Mouse (Mus musculus) kidney, embryonic 16.5 days (tissue): Measurements from ENCODE around the gene Cd79b. TPM values are rescaled to one million over a fixed set of nuclear protein-coding genes. Genes with fewer than 3 reads are reported as not detected.
"Not testable (repeated sequence)": the region's sequence is repeated elsewhere in the genome, so short reads cannot be mapped to it uniquely, and the experiment has no call there.

Experiments used
- ATAC-seq: fragments of 200-750 bp; cut with Nextera tagmentation; 2 replicates; pipeline ENCODE4 v1.8.0; 2017; ENCODE audit warnings: moderate TSS enrichment; ENCODE audit not compliant: low FRiP score, low TSS enrichment
- H3K27ac ChIP-seq: fragments of 300-500 bp; sonication (generic); 2 replicates; pipeline ENCODE4 v1.5.1; 2014; ENCODE audit warnings: low read length
- H3K27me3 ChIP-seq: fragments of 300-500 bp; sonication (generic); 2 replicates; pipeline ENCODE4 v1.6.1; 2014; ENCODE audit warnings: low read length, control low read depth, mixed read lengths; ENCODE audit not compliant: insufficient read depth
- H3K36me3 ChIP-seq: fragments of 300-500 bp; sonication (generic); 2 replicates; pipeline ENCODE4 v1.6.1; 2014; ENCODE audit warnings: low read length, control low read depth, mixed read lengths; ENCODE audit not compliant: insufficient read depth
- H3K4me1 ChIP-seq: fragments of 300-500 bp; sonication (generic); 2 replicates; pipeline ENCODE4 v1.6.1; 2014; ENCODE audit warnings: low read length, control low read depth, mixed read lengths; ENCODE audit not compliant: insufficient read depth
- H3K4me2 ChIP-seq: fragments of 300-500 bp; sonication (generic); replicated peaks from 2 replicates; pipeline ENCODE4 v1.6.1; 2014; ENCODE audit warnings: low read depth, low read length
- H3K4me3 ChIP-seq: fragments of 300-500 bp; sonication (generic); 2 replicates; pipeline ENCODE4 v1.5.1; 2014; ENCODE audit warnings: mild to moderate bottlenecking, low read length
- H3K9ac ChIP-seq: fragments of 300-500 bp; sonication (generic); replicated peaks from 2 replicates; pipeline ENCODE4 v1.6.1; 2014; ENCODE audit warnings: low read length
- H3K9me3 ChIP-seq: fragments of 300-500 bp; sonication (generic); 2 replicates; pipeline ENCODE4 v1.6.1; 2016; ENCODE audit warnings: low read length, control low read depth
- WGBS: fragments of 180-500 bp; shearing (Covaris S2); extraction: QIAGEN DNeasy Blood & Tissue Kit; methylation state at CpG from one replicate; pipeline ENCODE4 v1.1.7; 2014; 5-methylcytosine and 5-hydroxymethylcytosine counted together
- polyA plus RNA-seq: library from polyadenylated mRNA; unstranded; fragments of >200 nt; fragmentation: Nextera tagmentation; extraction: Ambion mirVana; gene quantifications from 2 replicates; pipeline ENCODE4 v1.2.1, GENCODE M21; 2015

Cd79b gene
- polyA plus RNA-seq, 1 experiment from 2014 or later, result 6.9 TPM

DNA sequence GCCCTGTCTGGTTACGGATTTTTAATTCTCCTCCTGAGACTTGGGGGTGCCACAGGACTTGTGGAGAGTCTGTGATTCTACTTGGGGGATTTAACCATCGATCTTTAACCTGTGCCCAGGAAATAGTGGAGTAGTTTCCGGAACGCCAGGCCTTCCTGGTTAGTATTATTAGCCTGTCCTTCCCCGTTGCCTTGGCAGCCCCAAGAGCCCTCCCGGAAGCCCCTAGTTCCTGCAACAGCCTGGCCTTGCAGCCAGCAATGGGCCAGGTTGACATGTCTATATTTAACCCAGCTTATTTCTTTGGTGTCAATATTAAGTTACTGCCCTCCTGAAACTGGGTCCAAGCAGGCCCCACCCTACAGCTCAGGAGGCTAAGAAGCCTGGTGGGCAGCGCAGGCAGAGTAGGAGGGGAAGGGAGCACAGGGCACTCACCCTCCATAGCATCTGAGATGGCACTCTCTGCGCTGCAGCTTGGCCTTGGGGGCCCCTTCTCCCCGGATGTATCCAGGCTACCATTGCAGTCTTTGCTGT is 26.5 kb upstream of the Cd79b start:
- H3K27me3 ChIP-seq, result no peaks in the 10 kb centered on the region

DNA sequence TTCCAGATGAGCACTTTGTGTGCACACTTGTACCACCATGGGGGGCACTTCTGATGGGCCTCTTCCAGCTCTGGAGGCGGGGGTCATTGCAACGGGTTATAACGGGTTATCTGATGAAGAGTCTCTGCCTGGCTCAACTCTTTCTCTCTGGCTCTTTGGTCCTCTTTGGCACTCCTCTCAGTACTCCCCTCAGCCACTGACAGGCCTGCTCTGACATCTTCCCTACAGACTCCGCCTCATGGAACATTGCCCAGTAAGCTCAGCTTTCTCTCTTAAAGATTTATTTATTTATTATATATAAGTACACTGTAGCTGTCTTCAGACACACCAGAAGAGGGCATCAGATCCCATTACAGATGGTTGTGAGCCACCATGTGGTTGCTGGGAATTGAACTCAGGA is 24.8 kb upstream of the Cd79b start:
- H3K4me1 ChIP-seq, H3K36me3 ChIP-seq, H3K27me3 ChIP-seq, H3K9me3 ChIP-seq, H3K27ac ChIP-seq, H3K4me3 ChIP-seq, ATAC-seq, H3K4me2 ChIP-seq, H3K9ac ChIP-seq: not testable (repeated sequence)
- 81% methylated on average over 4 of the region's 4 CpGs for WGBS

More for the DNA sequence above, 26.5 kb upstream of the Cd79b start:
- no peaks in the 10 kb centered on the region for H3K36me3 ChIP-seq
- no peaks in the 10 kb centered on the region for H3K4me1 ChIP-seq
- H3K9ac ChIP-seq, result no peak overlapping the region
- WGBS, result 72% methylated on average over 9 of the region's 9 CpGs
- ATAC-seq, result no peak
- no peak overlapping the region for H3K27ac ChIP-seq
- H3K4me2 ChIP-seq, result no peak overlapping the region
- H3K4me3 ChIP-seq, result no peak overlapping the region
- H3K9me3 ChIP-seq, result no peaks in the 10 kb centered on the region

- no peak overlapping the region for H3K9ac ChIP-seq
- no peaks in the 10 kb centered on the region for H3K9me3 ChIP-seq
- H3K36me3 ChIP-seq, result no peaks in the 10 kb centered on the region
- H3K4me3 ChIP-seq, result no peak overlapping the region
- H3K4me2 ChIP-seq, result no peak overlapping the region
- no peaks in the 10 kb centered on the region for H3K4me1 ChIP-seq
- no peak overlapping the region for H3K27ac ChIP-seq
- H3K27me3 ChIP-seq, result no peaks in the 10 kb centered on the region
- 78% methylated on average over 7 of the region's 7 CpGs for WGBS
- ATAC-seq, result no peak
These were observed 24.3 kb upstream of the Cd79b start for GRCm38 (mm10) chr11:106338870-106339269.

DNA sequence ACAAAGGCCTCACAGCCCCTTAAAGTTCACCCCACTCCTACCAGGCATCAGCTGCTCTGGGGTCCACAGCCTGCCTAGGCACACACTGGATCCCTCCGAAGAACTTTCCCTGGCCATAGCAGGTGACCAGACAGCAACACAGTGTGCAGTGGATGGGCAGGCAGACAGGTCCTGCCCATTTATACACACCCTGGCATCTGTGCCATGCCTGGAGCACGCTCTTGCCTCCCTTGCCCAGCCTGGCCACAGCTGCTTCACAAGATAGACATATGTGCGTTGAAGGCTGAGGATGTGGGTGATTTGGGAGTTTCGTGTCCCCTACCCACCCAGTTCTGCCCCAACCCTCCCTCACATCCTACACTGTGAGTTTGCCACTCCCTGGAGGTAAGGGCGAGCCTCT is 23.5 kb upstream of the Cd79b start:
- H3K4me2 ChIP-seq, result no peak overlapping the region
- WGBS, result 88% methylated on average over 5 of the region's 5 CpGs
- H3K4me3 ChIP-seq, result no peak overlapping the region
- H3K36me3 ChIP-seq, result no peaks in the 10 kb centered on the region
- ATAC-seq, result no peak
- no peaks in the 10 kb centered on the region for H3K27me3 ChIP-seq
- no peak overlapping the region for H3K9ac ChIP-seq
- H3K4me1 ChIP-seq, result no peaks in the 10 kb centered on the region
- H3K27ac ChIP-seq, result no peak overlapping the region
- no peaks in the 10 kb centered on the region for H3K9me3 ChIP-seq

- H3K4me3 ChIP-seq, result no peak overlapping the region
- no peak overlapping the region for H3K9ac ChIP-seq
- WGBS, result 2% methylated on average over 2 of the region's 2 CpGs
- peak; percentile 73 for ATAC-seq
- H3K4me1 ChIP-seq, result peaks cover 3% of the 10 kb centered on the region; the same call in 1 of the 2 replicates
- H3K27ac ChIP-seq, result peak overlapping the region; percentile 31; the same call in 1 of the 2 replicates
- H3K9me3 ChIP-seq, result no peaks in the 10 kb centered on the region
- no peaks in the 10 kb centered on the region for H3K36me3 ChIP-seq
- no peaks in the 10 kb centered on the region for H3K27me3 ChIP-seq
- H3K4me2 ChIP-seq, result no peak overlapping the region
These were observed 19.5 kb upstream of the Cd79b start for GRCm38 (mm10) chr11:106334066-106334465.

DNA sequence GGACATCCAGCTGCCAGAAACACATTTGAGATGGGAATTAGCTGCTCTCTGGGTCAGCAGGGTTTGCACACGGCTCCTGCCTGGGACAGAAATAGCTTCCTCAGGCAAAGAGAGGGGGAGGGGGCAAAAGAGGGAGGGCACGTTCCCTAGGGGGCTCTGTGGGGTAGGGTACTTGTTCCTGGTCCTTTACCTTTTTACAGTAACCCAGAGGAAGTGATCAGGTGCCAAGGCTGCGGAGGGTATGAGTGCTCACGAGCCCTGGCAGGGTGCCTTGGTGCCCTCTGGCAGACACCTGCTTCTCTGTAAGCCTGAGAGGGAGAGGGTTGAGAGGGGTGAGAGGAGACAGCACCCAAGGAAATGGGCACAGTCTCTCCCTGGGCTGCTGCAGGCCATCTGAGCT is 17.9 kb upstream of the Cd79b start:
- no peak overlapping the region for H3K4me3 ChIP-seq
- no peak for ATAC-seq
- no peaks in the 10 kb centered on the region for H3K9me3 ChIP-seq
- no peak overlapping the region for H3K27ac ChIP-seq
- H3K36me3 ChIP-seq, result no peaks in the 10 kb centered on the region
- no peaks in the 10 kb centered on the region for H3K27me3 ChIP-seq
- peaks cover 8% of the 10 kb centered on the region for H3K4me1 ChIP-seq
- 42% methylated on average over 4 of the region's 4 CpGs for WGBS
- H3K4me2 ChIP-seq, result no peak overlapping the region
- no peak overlapping the region for H3K9ac ChIP-seq

- no peaks in the 10 kb centered on the region for H3K9me3 ChIP-seq
- no peak overlapping the region for H3K9ac ChIP-seq
- ATAC-seq, result no peak
- no peak overlapping the region for H3K4me2 ChIP-seq
- H3K4me1 ChIP-seq, result peaks cover 19% of the 10 kb centered on the region
- WGBS, result 53% methylated on average over 7 of the region's 7 CpGs
- no peaks in the 10 kb centered on the region for H3K36me3 ChIP-seq
- no peaks in the 10 kb centered on the region for H3K27me3 ChIP-seq
- H3K27ac ChIP-seq, result no peak overlapping the region
- H3K4me3 ChIP-seq, result no peak overlapping the region
These were observed 15.1 kb upstream of the Cd79b start for GRCm38 (mm10) chr11:106329682-106330081.

- H3K9me3 ChIP-seq, result no peaks in the 10 kb centered on the region
- H3K4me3 ChIP-seq, result no peak overlapping the region
- ATAC-seq, result no peak
- no peak overlapping the region for H3K9ac ChIP-seq
- no peaks in the 10 kb centered on the region for H3K36me3 ChIP-seq
- peaks cover 25% of the 10 kb centered on the region for H3K4me1 ChIP-seq
- no peak overlapping the region for H3K27ac ChIP-seq
- H3K4me2 ChIP-seq, result no peak overlapping the region
- no peaks in the 10 kb centered on the region for H3K27me3 ChIP-seq
- WGBS, result 55% methylated on average over 6 of the region's 6 CpGs
These were observed 14.6 kb upstream of the Cd79b start for GRCm38 (mm10) chr11:106329128-106329527.

- peaks cover 29% of the 10 kb centered on the region for H3K4me1 ChIP-seq
- no peaks in the 10 kb centered on the region for H3K9me3 ChIP-seq
- H3K9ac ChIP-seq, result no peak overlapping the region
- no peak for ATAC-seq
- no peak overlapping the region for H3K27ac ChIP-seq
- 18% methylated on average over 5 of the region's 5 CpGs for WGBS
- no peak overlapping the region for H3K4me3 ChIP-seq
- no peaks in the 10 kb centered on the region for H3K27me3 ChIP-seq
- H3K4me2 ChIP-seq, result no peak overlapping the region
- H3K36me3 ChIP-seq, result no peaks in the 10 kb centered on the region
These were observed 14.0 kb upstream of the Cd79b start for GRCm38 (mm10) chr11:106328521-106328920.

DNA sequence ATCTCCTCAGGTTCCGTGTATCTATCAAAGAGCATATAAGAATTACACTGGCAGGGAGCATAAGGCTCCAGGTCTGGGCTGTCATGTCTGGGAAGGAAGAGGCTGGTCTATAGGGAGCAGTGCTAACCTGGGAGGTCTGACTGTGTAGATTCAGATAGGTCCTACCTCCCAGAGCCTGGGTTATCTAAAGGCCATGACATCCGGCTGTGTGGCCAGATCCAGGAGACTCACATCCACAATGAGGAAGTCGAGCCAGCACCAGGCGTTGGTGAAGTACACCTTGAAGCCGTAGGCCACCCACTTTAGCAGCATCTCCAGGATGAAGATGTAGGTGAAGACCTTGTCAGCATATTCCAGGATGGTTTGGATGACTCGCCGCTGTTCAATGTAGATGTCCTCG is 11.9 kb upstream of the Cd79b start:
- Histone ChIP-seq H3K4me2 (no peak overlapping the region), H3K36me3 (no peaks in the 10 kb centered on the region), H3K27ac (no peak overlapping the region), H3K27me3 (no peaks in the 10 kb centered on the region), H3K9ac (no peak overlapping the region), H3K9me3 (no peaks in the 10 kb centered on the region), H3K4me1 (peaks cover 29% of the 10 kb centered on the region), H3K4me3 (no peak overlapping the region)
- no peak for ATAC-seq
- 85% methylated on average over 8 of the region's 8 CpGs for WGBS
